Mouse (Mus musculus): Measurements from ENCODE around the gene Wfdc3. TPM values are rescaled to one million over a fixed set of nuclear protein-coding genes. Genes with fewer than 3 reads are reported as not detected.

The Wfdc3 gene
- polyA plus RNA-seq, 1 experiment: 0.41 TPM

- H3K4me3 ChIP-seq: no peak overlapping the region
- TF ChIP-seq MYOD1 (IDR thresholded peaks at IDR 0.05; ENCODE audit: control insufficient read depth in 1 of 3, insufficient read length in 2 of 3, low read depth in 2 of 3) (no peak), POLR2A (IDR thresholded peaks at IDR 0.05; ENCODE audit: insufficient read length, low read depth) (no peak), MAX (IDR thresholded peaks at IDR 0.05; ENCODE audit: low read depth) (no peak), E2F4 (IDR thresholded peaks at IDR 0.05; ENCODE audit: insufficient read depth) (no peak), TCF3 (IDR thresholded peaks at IDR 0.05; ENCODE audit: insufficient read length, low read depth) (no peak), USF1 (IDR thresholded peaks at IDR 0.05; ENCODE audit: low read depth) (no peak)
- H3ac ChIP-seq (ENCODE audit: control insufficient read depth, insufficient read length): no peak overlapping the region
- H3K4me2 ChIP-seq (ENCODE audit: low read depth): no peak overlapping the region
- no peaks in the 10 kb centered on the region for H3K27me3 ChIP-seq (ENCODE audit: control insufficient read depth, insufficient read depth, insufficient read length)
- H3K36me3 ChIP-seq (ENCODE audit: control insufficient read depth, insufficient read depth): peaks cover 31% of the 10 kb centered on the region
- peaks cover 11% of the 10 kb centered on the region for H3K79me2 ChIP-seq (ENCODE audit: control insufficient read depth, insufficient read depth)
These were observed 20.1 kb upstream of the Wfdc3 start for GRCm38 (mm10) chr2:164765841-164766240.

- no peaks in the 10 kb centered on the region for H3K79me2 ChIP-seq (ENCODE audit: control insufficient read depth, insufficient read depth)
- H3K4me3 ChIP-seq: no peak overlapping the region
- H3K4me2 ChIP-seq (ENCODE audit: low read depth): no peak overlapping the region
- TF ChIP-seq MAX (IDR thresholded peaks at IDR 0.05; ENCODE audit: low read depth) (no peak), USF1 (IDR thresholded peaks at IDR 0.05; ENCODE audit: low read depth) (no peak), TCF3 (IDR thresholded peaks at IDR 0.05; ENCODE audit: insufficient read length, low read depth) (no peak)
- H3ac ChIP-seq (ENCODE audit: control insufficient read depth, insufficient read length): no peak overlapping the region
- no peaks in the 10 kb centered on the region for H3K27me3 ChIP-seq (ENCODE audit: control insufficient read depth, insufficient read depth, insufficient read length)
- H3K36me3 ChIP-seq (ENCODE audit: control insufficient read depth, insufficient read depth): peaks cover 50% of the 10 kb centered on the region
These were observed 16.9 kb upstream of the Wfdc3 start for GRCm38 (mm10) chr2:164762593-164762992.

- H3K4me2 ChIP-seq (ENCODE audit: low read depth): no peak overlapping the region
- no peak overlapping the region for H3ac ChIP-seq (ENCODE audit: control insufficient read depth, insufficient read length)
- H3K79me2 ChIP-seq (ENCODE audit: control insufficient read depth, insufficient read depth): no peaks in the 10 kb centered on the region
- no peak overlapping the region for H3K4me3 ChIP-seq
- peaks cover 55% of the 10 kb centered on the region for H3K36me3 ChIP-seq (ENCODE audit: control insufficient read depth, insufficient read depth)
- TF ChIP-seq MYOG (IDR thresholded peaks at IDR 0.05; ENCODE audit: control insufficient read depth in 1 of 3, insufficient read depth in 1 of 3, insufficient read length in 2 of 3, low read depth in 2 of 3): no peak
- no peak for TF ChIP-seq POLR2A (IDR thresholded peaks at IDR 0.05; ENCODE audit: insufficient read length, low read depth)
- no peak for TF ChIP-seq E2F4 (IDR thresholded peaks at IDR 0.05; ENCODE audit: insufficient read depth)
- TF ChIP-seq TCF12 (IDR thresholded peaks at IDR 0.05; ENCODE audit: insufficient read depth, poor library complexity, severe bottlenecking): no peak
- no peak for TF ChIP-seq CEBPB (IDR thresholded peaks at IDR 0.05; ENCODE audit: insufficient read depth, poor library complexity, severe bottlenecking)
- TF ChIP-seq MYOD1 (IDR thresholded peaks at IDR 0.05; ENCODE audit: control insufficient read depth in 1 of 3, insufficient read length in 2 of 3, low read depth in 2 of 3): no peak
- no peak for TF ChIP-seq MAX (IDR thresholded peaks at IDR 0.05; ENCODE audit: low read depth)
- no peak for TF ChIP-seq SRF (IDR thresholded peaks at IDR 0.05; ENCODE audit: control insufficient read depth, insufficient read length, low read depth)
- no peak for TF ChIP-seq REST (IDR thresholded peaks at IDR 0.05; ENCODE audit: insufficient read depth, insufficient read length)
- H3K27me3 ChIP-seq (ENCODE audit: control insufficient read depth, insufficient read depth, insufficient read length): no peaks in the 10 kb centered on the region
These were observed 16.2 kb upstream of the Wfdc3 start for GRCm38 (mm10) chr2:164761971-164762370.

- Histone ChIP-seq H3K27me3 (ENCODE audit: control insufficient read depth, insufficient read depth, insufficient read length) (no peaks in the 10 kb centered on the region), H3K4me3 (no peak overlapping the region), H3ac (ENCODE audit: control insufficient read depth, insufficient read length) (no peak overlapping the region), H3K79me2 (ENCODE audit: control insufficient read depth, insufficient read depth) (no peaks in the 10 kb centered on the region), H3K4me2 (ENCODE audit: low read depth) (no peak overlapping the region), H3K36me3 (ENCODE audit: control insufficient read depth, insufficient read depth) (peaks cover 60% of the 10 kb centered on the region)
- TF ChIP-seq MYOG (IDR thresholded peaks at IDR 0.05; ENCODE audit: control insufficient read depth in 1 of 3, insufficient read depth in 1 of 3, insufficient read length in 2 of 3, low read depth in 2 of 3) (no peak), USF1 (IDR thresholded peaks at IDR 0.05; ENCODE audit: low read depth) (no peak), POLR2AphosphoS2 (IDR thresholded peaks at IDR 0.05; ENCODE audit: insufficient read length, low read depth) (no peak), MYOD1 (IDR thresholded peaks at IDR 0.05; ENCODE audit: control insufficient read depth in 1 of 3, insufficient read length in 2 of 3, low read depth in 2 of 3) (no peak), SRF (IDR thresholded peaks at IDR 0.05; ENCODE audit: control insufficient read depth, insufficient read length, low read depth) (no peak), E2F4 (IDR thresholded peaks at IDR 0.05; ENCODE audit: insufficient read depth) (no peak), POLR2A (IDR thresholded peaks at IDR 0.05; ENCODE audit: insufficient read length, low read depth) (no peak), REST (IDR thresholded peaks at IDR 0.05; ENCODE audit: insufficient read depth, insufficient read length) (no peak), TCF12 (IDR thresholded peaks at IDR 0.05; ENCODE audit: insufficient read depth, poor library complexity, severe bottlenecking) (no peak), MAX (IDR thresholded peaks at IDR 0.05; ENCODE audit: low read depth) (no peak), TCF3 (IDR thresholded peaks at IDR 0.05; ENCODE audit: insufficient read length, low read depth) (no peak), CEBPB (IDR thresholded peaks at IDR 0.05; ENCODE audit: insufficient read depth, poor library complexity, severe bottlenecking) (no peak)
These were observed 15.8 kb upstream of the Wfdc3 start for GRCm38 (mm10) chr2:164761502-164761901.

GRCm38 (mm10) chr2:164760059-164760833, 14.5 kb upstream of the Wfdc3 start:
- no peak for TF ChIP-seq CEBPB (IDR thresholded peaks at IDR 0.05; ENCODE audit: insufficient read depth, poor library complexity, severe bottlenecking)
- TF ChIP-seq USF1 (IDR thresholded peaks at IDR 0.05; ENCODE audit: low read depth): no peak
- no peak for TF ChIP-seq MYOG (IDR thresholded peaks at IDR 0.05; ENCODE audit: control insufficient read depth in 1 of 3, insufficient read depth in 1 of 3, insufficient read length in 2 of 3, low read depth in 2 of 3)
- no peak for TF ChIP-seq POLR2AphosphoS2 (IDR thresholded peaks at IDR 0.05; ENCODE audit: insufficient read length, low read depth)
- TF ChIP-seq SRF (IDR thresholded peaks at IDR 0.05; ENCODE audit: control insufficient read depth, insufficient read length, low read depth): no peak
- TF ChIP-seq TCF12 (IDR thresholded peaks at IDR 0.05; ENCODE audit: insufficient read depth, poor library complexity, severe bottlenecking): no peak
- no peak for TF ChIP-seq POLR2A (IDR thresholded peaks at IDR 0.05; ENCODE audit: insufficient read length, low read depth)
- TF ChIP-seq E2F4 (IDR thresholded peaks at IDR 0.05; ENCODE audit: insufficient read depth): no peak
- no peak for TF ChIP-seq REST (IDR thresholded peaks at IDR 0.05; ENCODE audit: insufficient read depth, insufficient read length)
- no peak for TF ChIP-seq TCF3 (IDR thresholded peaks at IDR 0.05; ENCODE audit: insufficient read length, low read depth)
- no peak for TF ChIP-seq MYOD1 (IDR thresholded peaks at IDR 0.05; ENCODE audit: control insufficient read depth in 1 of 3, insufficient read length in 2 of 3, low read depth in 2 of 3)
- no peak for TF ChIP-seq MAX (IDR thresholded peaks at IDR 0.05; ENCODE audit: low read depth)
- H3K4me2 ChIP-seq (ENCODE audit: low read depth): no peak overlapping the region
- peaks cover 67% of the 10 kb centered on the region for H3K36me3 ChIP-seq (ENCODE audit: control insufficient read depth, insufficient read depth)
- no peaks in the 10 kb centered on the region for H3K79me2 ChIP-seq (ENCODE audit: control insufficient read depth, insufficient read depth)
- H3ac ChIP-seq (ENCODE audit: control insufficient read depth, insufficient read length): no peak overlapping the region
- no peaks in the 10 kb centered on the region for H3K27me3 ChIP-seq (ENCODE audit: control insufficient read depth, insufficient read depth, insufficient read length)
- no peak overlapping the region for H3K4me3 ChIP-seq
